In genomic region chr15:5740658-5741057, GRCm38 (mm10) we compare ENCODE assay signal across 14 mouse cellular contexts.
DNase-seq lines count a peak whose midpoint lies in the region; ATAC-seq and TF ChIP-seq lines count a peak whose summit lies in the region.
"Had no signal": no experiment of that assay in that cellular context is flagged by ENCODE, and none has a peak within 500 bp of the region (broad histone marks: within the 10 kb centered on the region; RNA-seq: fewer than 3 reads in every experiment).

No protein-coding gene starts in this region.

- TF ChIP-seq CTCF in lung, embryonic 14.5 days (IDR thresholded peaks at IDR 0.05; ENCODE audit: low read depth) = no peak

- no peak overlapping the region for H3K4me2 ChIP-seq in embryonic facial prominence, embryonic 14.5 days (ENCODE audit: low read depth, low read length)
- H3K4me2 ChIP-seq in lung, embryonic 14.5 days = no peak overlapping the region
- H3K4me2 ChIP-seq: heart, embryonic 11.5 days; lung, embryonic 15.5 days had no signal

- WGBS in embryonic facial prominence, embryonic 14.5 days = 29% methylated on average over 1 of the region's 1 CpGs
- WGBS in embryonic facial prominence, embryonic 10.5 days = 58% methylated on average over 1 of the region's 1 CpGs
- WGBS in lung, embryonic 14.5 days = 12% methylated on average over 1 of the region's 1 CpGs

- no peak overlapping the region for H3K27ac ChIP-seq in embryonic facial prominence, embryonic 14.5 days (replicated peaks; ENCODE audit: low read depth, low read length)
- no peak overlapping the region for H3K27ac ChIP-seq in embryonic facial prominence, embryonic 10.5 days (replicated peaks)
- no peak overlapping the region for H3K27ac ChIP-seq in lung, embryonic 14.5 days (ENCODE audit: low read depth)
- H3K27ac ChIP-seq: hindbrain, embryonic 10.5 days; lung, embryonic 15.5 days had no signal

- H3K27me3 ChIP-seq in embryonic facial prominence, embryonic 14.5 days (replicated peaks; ENCODE audit: control insufficient read depth, insufficient read depth, low read length) = no peaks in the 10 kb centered on the region
- no peaks in the 10 kb centered on the region for H3K27me3 ChIP-seq in embryonic facial prominence, embryonic 10.5 days (replicated peaks; ENCODE audit: low read depth, poor library complexity, severe bottlenecking)
- no peaks in the 10 kb centered on the region for H3K27me3 ChIP-seq in lung, embryonic 14.5 days (ENCODE audit: insufficient read depth, low read length)
- H3K27me3 ChIP-seq: lung, embryonic 15.5 days had no signal

- ATAC-seq in embryonic facial prominence, embryonic 14.5 days (ENCODE audit: low read depth) = no peak
- ATAC-seq in lung, embryonic 14.5 days (ENCODE audit: insufficient read depth) = peak; percentile 58; the same call in 1 of the 2 replicates
- peak; percentile 93 for ATAC-seq in inflammation-experienced regulatory T-cells, adult 6 months

- no peaks in the 10 kb centered on the region for H3K9me3 ChIP-seq in embryonic facial prominence, embryonic 14.5 days (ENCODE audit: control insufficient read depth, low read length)
- no peaks in the 10 kb centered on the region for H3K9me3 ChIP-seq in embryonic facial prominence, embryonic 10.5 days
- H3K9me3 ChIP-seq in lung, embryonic 14.5 days (ENCODE audit: low read depth, low read length) = no peaks in the 10 kb centered on the region
- H3K9me3 ChIP-seq: hindbrain, embryonic 10.5 days; lung, embryonic 15.5 days had no signal

- H3K36me3 ChIP-seq in embryonic facial prominence, embryonic 14.5 days (ENCODE audit: control insufficient read depth, insufficient read depth, low read length) = no peaks in the 10 kb centered on the region
- no peaks in the 10 kb centered on the region for H3K36me3 ChIP-seq in embryonic facial prominence, embryonic 10.5 days (replicated peaks)
- no peaks in the 10 kb centered on the region for H3K36me3 ChIP-seq in lung, embryonic 14.5 days (ENCODE audit: insufficient read depth)
- H3K36me3 ChIP-seq: hindbrain, embryonic 10.5 days; lung, embryonic 15.5 days had no signal

- H3K9ac ChIP-seq in embryonic facial prominence, embryonic 14.5 days (ENCODE audit: low read depth, low read length) = no peak overlapping the region
- no peak overlapping the region for H3K9ac ChIP-seq in lung, embryonic 14.5 days
- H3K9ac ChIP-seq: lung, embryonic 15.5 days had no signal

- no peaks in the 10 kb centered on the region for H3K4me1 ChIP-seq in embryonic facial prominence, embryonic 14.5 days (ENCODE audit: control insufficient read depth, insufficient read depth, low read length)
- no peaks in the 10 kb centered on the region for H3K4me1 ChIP-seq in embryonic facial prominence, embryonic 10.5 days
- H3K4me1 ChIP-seq in lung, embryonic 14.5 days (ENCODE audit: insufficient read depth) = no peaks in the 10 kb centered on the region
- H3K4me1 ChIP-seq: hindbrain, embryonic 10.5 days; lung, embryonic 15.5 days had no signal

- H3K4me3 ChIP-seq in embryonic facial prominence, embryonic 14.5 days (ENCODE audit: low read depth, low read length) = no peak overlapping the region
- no peak overlapping the region for H3K4me3 ChIP-seq in embryonic facial prominence, embryonic 10.5 days
- H3K4me3 ChIP-seq in lung, embryonic 14.5 days (ENCODE audit: low read depth, low read length) = no peak overlapping the region
- H3K4me3 ChIP-seq: hindbrain, embryonic 10.5 days; lung, embryonic 15.5 days had no signal

- DNase-seq in embryonic facial prominence, embryonic 14.5 days (ENCODE audit: low spot score) = peak; percentile 15
- no peak for DNase-seq in embryonic facial prominence, embryonic 10.5 days (ENCODE audit: low spot score)
- DNase-seq in lung, embryonic 14.5 days = no peak
- no peak for DNase-seq in lung, postnatal 4 days
- DNase-seq in CD4-positive, CD25-positive, alpha-beta regulatory T cell, adult 2 months (ENCODE audit: low read depth, low spot score) = peak; percentile 81
- DNase-seq in cerebellum, postnatal 36 days = no peak
- no peak for DNase-seq in thymus, postnatal 25 days
- DNase-seq: cerebellum, adult 11-12 months; gastrocnemius, postnatal 36 days; right cerebral cortex, postnatal 4 days had no signal

Comparison
In these comparisons a context has a peak if more than half of its experiments do, and no peak if none do; other contexts are left out.
1. DNase-seq: peak in embryonic facial prominence, embryonic 14.5 days (single experiment) and CD4-positive, CD25-positive, alpha-beta regulatory T cell, adult 2 months (single experiment); none in embryonic facial prominence, embryonic 10.5 days (single experiment), lung, embryonic 14.5 days (single experiment), lung, postnatal 4 days (0 of 2), cerebellum, postnatal 36 days (0 of 2) and thymus, postnatal 25 days (single experiment).